Mouse (Mus musculus): ENCODE measurements at regions not wholly inside any gene's neighbourhood (a gene's known extent, or its start where the extent isn't known, plus 50 kb on each side); places are given as distances from the start of the nearest gene placed in this dataset.
"Not testable (repeated sequence)": the region's sequence is repeated elsewhere in the genome, so short reads cannot be mapped to it uniquely, and the experiment has no call there.

- DNase-seq (ENCODE audit: low read depth, low spot score), result no peak
Observed at GRCm38 (mm10) chr4:6600766-6601367, 1638.0 kb downstream of the Car8 start.

GRCm38 (mm10) chr4:6596321-6596720 lies 1642.5 kb downstream of the Car8 start:
- no peak for DNase-seq (ENCODE audit: low read depth, low spot score)

- not testable (repeated sequence) for DNase-seq (ENCODE audit: low read depth, low spot score)
Observed at GRCm38 (mm10) chr4:6592890-6593289, 1646.0 kb downstream of the Car8 start.

- peak; percentile 54 for DNase-seq (ENCODE audit: low read depth, low spot score)
Observed at GRCm38 (mm10) chr4:6561604-6562357, 1677.1 kb downstream of the Car8 start.

- DNase-seq (ENCODE audit: low read depth, low spot score), result no peak
Observed at GRCm38 (mm10) chr4:6539626-6540025, 1699.2 kb downstream of the Car8 start.

- DNase-seq (ENCODE audit: low read depth, low spot score), result no peak
Observed at GRCm38 (mm10) chr4:6532441-6532840, 1706.4 kb downstream of the Car8 start.

- no peak for DNase-seq (ENCODE audit: low read depth, low spot score)
Observed at GRCm38 (mm10) chr4:6517626-6518025, 1721.2 kb downstream of the Car8 start.

GRCm38 (mm10) chr4:6514823-6515222 lies 1721.7 kb upstream of the Impad1 start:
- peak; percentile 67 for DNase-seq (ENCODE audit: low read depth, low spot score)

GRCm38 (mm10) chr4:6513635-6514034 lies 1720.5 kb upstream of the Impad1 start:
- no peak for DNase-seq (ENCODE audit: low read depth, low spot score)

- peak; percentile 66 for DNase-seq (ENCODE audit: low read depth, low spot score)
Observed at GRCm38 (mm10) chr4:6512749-6513364, 1719.7 kb upstream of the Impad1 start.

GRCm38 (mm10) chr4:6508091-6508490 lies 1714.9 kb upstream of the Impad1 start:
- no peak for DNase-seq (ENCODE audit: low read depth, low spot score)

Measured in CD4-positive helper T cell, adult 2 months (primary cell).